Mouse (Mus musculus) brain, embryonic 14.5 days (tissue): ENCODE results near the gene Tff2.

Source experiments
- CTCF ChIP-seq: fragments of 200-500 bp; IDR thresholded peaks from 2 replicates; pipeline ENCODE4 v1.5.1; 2012; ENCODE audit warnings: inconsistent platforms, mild to moderate bottlenecking, moderate library complexity, borderline replicate concordance; ENCODE audit not compliant: insufficient read depth, insufficient read length; ENCODE audit errors: extremely low read depth
- POLR2A ChIP-seq: fragments of 200-500 bp; IDR thresholded peaks from 2 replicates; pipeline ENCODE4 v1.6.1; 2012; ENCODE audit warnings: mild to moderate bottlenecking, inconsistent platforms, borderline replicate concordance; ENCODE audit not compliant: poor library complexity, insufficient read depth, insufficient read length, severe bottlenecking; ENCODE audit errors: extremely low read depth

DNA sequence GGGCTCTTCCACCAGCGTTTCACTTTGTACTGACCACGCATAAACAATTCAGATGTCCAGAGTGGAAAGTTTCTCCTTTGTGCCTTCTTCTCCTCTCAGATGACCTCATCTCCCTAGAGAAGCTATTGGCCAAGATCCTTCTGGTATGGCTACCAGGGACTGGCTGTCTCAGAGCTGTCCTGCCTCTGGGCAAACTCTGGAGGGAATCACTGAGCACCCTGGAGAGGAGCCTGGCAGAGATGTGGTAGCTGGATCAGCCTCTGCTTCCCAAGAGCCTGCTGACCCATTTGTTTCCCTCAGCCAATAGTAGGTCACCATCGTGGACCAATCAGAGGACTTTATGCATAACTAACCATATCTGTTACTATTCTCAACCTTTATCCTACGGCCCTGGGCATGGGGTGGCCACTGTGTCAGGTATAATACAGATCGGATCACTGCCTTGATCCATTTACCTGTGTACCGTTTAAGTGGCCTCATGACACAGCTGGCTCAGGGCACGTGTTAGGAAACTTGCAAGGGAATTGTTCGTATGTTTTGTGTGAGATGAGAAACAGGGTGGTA, 41.0 kb downstream of the Tff2 start:
- TF ChIP-seq CTCF (no peak), POLR2A (no peak)
